Mouse (Mus musculus): Measurements from ENCODE around the gene Pelp1. TPM values are rescaled to one million over a fixed set of nuclear protein-coding genes. Genes with fewer than 3 reads are reported as not detected.
"Not testable (repeated sequence)": the region's sequence is repeated elsewhere in the genome, so short reads cannot be mapped to it uniquely, and the experiment has no call there.

The Pelp1 gene
- polyA plus RNA-seq, 2 experiments, result 34.8 to 37.1 TPM

DNA sequence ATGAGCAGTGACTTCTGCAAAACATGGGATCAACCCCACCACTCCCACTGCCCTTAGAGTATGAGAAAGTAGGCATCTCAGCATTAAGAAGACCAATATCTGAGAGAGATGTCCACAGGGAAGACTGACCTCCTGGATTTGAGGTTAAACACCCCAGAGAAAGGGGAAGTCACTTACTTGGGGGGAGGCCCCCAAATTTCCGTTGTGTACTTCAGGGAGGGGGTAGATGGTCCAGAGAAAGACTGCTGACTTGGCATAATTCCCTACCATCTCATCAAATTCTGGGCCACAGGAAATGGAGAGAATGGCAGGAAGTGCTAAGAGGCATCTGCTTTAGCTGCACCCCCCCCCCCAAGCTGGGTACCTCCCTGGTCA is 23.7 kb upstream of the Pelp1 start:
- peak overlapping the region; percentile 74 for H3K4me2 ChIP-seq (replicated peaks; ENCODE audit: low read depth, low read length, severe bottlenecking)
- no peak for ATAC-seq (ENCODE audit: low FRiP score, low read depth)
- 83% methylated on average over 1 of the region's 1 CpGs for WGBS
- no peak for TF ChIP-seq POLR2A (IDR thresholded peaks at IDR 0.05; ENCODE audit: borderline replicate concordance, extremely low read depth, insufficient read depth, insufficient read length)
- no peaks in the 10 kb centered on the region for H3K27me3 ChIP-seq (ENCODE audit: control insufficient read depth, insufficient read depth, low read length)
- no peak overlapping the region for H3K27ac ChIP-seq (replicated peaks; ENCODE audit: low read depth, low read length)
- peak overlapping the region; percentile 79 for H3K4me3 ChIP-seq (replicated peaks; ENCODE audit: low read length)
- H3K9me3 ChIP-seq (ENCODE audit: control insufficient read depth, low read length), result no peaks in the 10 kb centered on the region
- H3K9ac ChIP-seq (ENCODE audit: low read depth, low read length, severe bottlenecking), result no peak overlapping the region; the same call in 1 of the 2 replicates
- H3K4me1 ChIP-seq (ENCODE audit: control insufficient read depth, insufficient read depth, low read length), result peaks cover 17% of the 10 kb centered on the region
- H3K36me3 ChIP-seq (ENCODE audit: control insufficient read depth, insufficient read depth, low read length), result peaks cover 29% of the 10 kb centered on the region
- DNase-seq (ENCODE audit: low spot score), result no peak

DNA sequence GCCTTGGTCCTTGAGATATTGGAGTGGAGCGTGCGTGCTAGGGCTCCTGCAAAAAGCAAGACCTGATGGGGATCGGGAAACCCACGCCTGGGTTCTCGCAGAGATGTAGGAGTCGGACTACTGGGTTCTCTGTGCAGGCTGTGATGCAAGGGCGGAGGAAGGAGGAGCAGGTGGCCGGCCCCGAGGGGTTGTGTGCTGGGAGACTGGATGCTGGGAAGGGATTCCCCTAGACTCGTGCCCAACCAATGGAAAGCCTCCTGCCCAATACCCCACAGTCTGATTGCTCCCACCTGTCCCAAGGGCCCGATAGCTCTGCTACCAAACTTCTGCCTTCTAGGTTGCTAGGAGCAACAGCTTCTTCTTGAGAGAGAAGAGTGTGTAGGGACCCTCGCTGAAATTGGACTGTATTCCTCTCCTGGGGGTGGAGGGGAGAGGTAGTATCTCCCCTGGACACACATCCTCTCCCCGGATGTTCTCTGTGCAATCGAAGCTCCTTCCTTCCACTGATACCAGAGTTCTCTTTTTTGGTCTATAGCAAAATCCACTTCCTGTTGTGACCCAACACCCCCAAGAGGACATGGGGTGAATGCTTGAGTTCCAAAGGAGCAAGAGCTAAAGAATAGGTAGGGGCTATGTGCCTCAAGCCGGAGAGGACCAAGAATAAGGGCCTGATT is 23.2 kb upstream of the Pelp1 start:
- no peak for TF ChIP-seq POLR2A (IDR thresholded peaks at IDR 0.05; ENCODE audit: borderline replicate concordance, extremely low read depth, insufficient read depth, insufficient read length)
- 9% methylated on average over 15 of the region's 15 CpGs for WGBS
- peak; percentile 2; the same call in 1 of the 2 replicates for ATAC-seq (ENCODE audit: low FRiP score, low read depth)
- Histone ChIP-seq H3K4me3 (replicated peaks; ENCODE audit: low read length) (peak overlapping the region; percentile 79), H3K4me2 (replicated peaks; ENCODE audit: low read depth, low read length, severe bottlenecking) (peak overlapping the region; percentile 74), H3K9me3 (ENCODE audit: control insufficient read depth, low read length) (no peaks in the 10 kb centered on the region), H3K36me3 (ENCODE audit: control insufficient read depth, insufficient read depth, low read length) (peaks cover 24% of the 10 kb centered on the region), H3K9ac (ENCODE audit: low read depth, low read length, severe bottlenecking) (peak overlapping the region; percentile 87), H3K4me1 (ENCODE audit: control insufficient read depth, insufficient read depth, low read length) (peaks cover 17% of the 10 kb centered on the region), H3K27me3 (ENCODE audit: control insufficient read depth, insufficient read depth, low read length) (no peaks in the 10 kb centered on the region), H3K27ac (replicated peaks; ENCODE audit: low read depth, low read length) (peak overlapping the region; percentile 68)
- DNase-seq (ENCODE audit: low spot score), result peak; percentile 12

DNA sequence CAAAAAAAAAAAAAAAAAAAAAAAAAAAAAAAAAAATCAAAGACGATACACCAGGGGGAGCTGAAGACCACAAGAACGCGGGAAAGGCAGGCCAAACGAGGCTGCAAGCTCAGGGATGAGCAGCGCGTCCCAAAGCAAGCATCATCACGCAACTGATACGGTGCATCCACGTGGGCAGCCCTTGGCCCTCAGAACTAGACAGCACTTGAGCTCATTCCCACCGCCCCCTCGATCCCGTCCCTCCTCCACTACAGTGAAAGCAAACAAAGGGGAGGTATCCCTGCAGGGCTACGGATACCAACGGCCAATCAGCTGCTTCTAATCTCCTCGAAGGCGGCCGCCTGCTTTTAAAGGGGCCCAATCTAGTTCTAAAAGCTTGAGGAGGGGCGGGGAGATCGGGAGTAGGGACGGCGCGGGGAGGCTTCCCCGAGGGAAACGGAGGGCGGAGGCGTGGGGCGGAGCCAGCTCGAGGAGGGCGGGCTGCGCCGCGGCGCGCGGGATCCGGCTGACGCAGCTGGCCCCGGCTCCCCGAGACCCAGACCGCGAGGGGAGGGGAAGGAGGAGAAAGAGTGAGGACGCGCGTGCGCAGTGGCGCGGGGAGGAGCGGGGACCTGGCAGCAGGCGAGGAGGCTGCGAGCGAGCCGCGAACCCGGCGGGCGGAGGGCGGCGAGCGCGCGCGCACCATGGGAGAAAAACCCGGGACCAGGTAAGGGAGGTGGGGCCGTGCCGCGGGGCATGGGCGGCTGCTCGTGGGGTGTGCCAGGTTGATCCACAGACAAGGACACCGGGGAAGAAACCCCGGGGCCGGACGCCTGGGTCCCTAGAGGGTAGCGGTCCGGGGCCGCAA is 22.4 kb upstream of the Pelp1 start, which contains the start of gene Arrb2:
Arrb2 (plus strand) TSS at position 588 of the 847 bp plus-strand sequence.
- peak within 1 kb of the TSS; percentile 79 for H3K4me3 ChIP-seq (replicated peaks; ENCODE audit: low read length)
- H3K4me1 ChIP-seq (ENCODE audit: control insufficient read depth, insufficient read depth, low read length), result peaks cover 17% of the 10 kb centered on the region
- peak within 1 kb of the TSS; percentile 74 for H3K4me2 ChIP-seq (replicated peaks; ENCODE audit: low read depth, low read length, severe bottlenecking)
- ATAC-seq (ENCODE audit: low FRiP score, low read depth) (peak; percentile 96), DNase-seq (ENCODE audit: low spot score) (peak; percentile 97)
- peak within 1 kb of the TSS; percentile 87 for H3K9ac ChIP-seq (ENCODE audit: low read depth, low read length, severe bottlenecking)
- no peaks in the 10 kb centered on the region for H3K27me3 ChIP-seq (ENCODE audit: control insufficient read depth, insufficient read depth, low read length)
- H3K36me3 ChIP-seq (ENCODE audit: control insufficient read depth, insufficient read depth, low read length), result peaks cover 16% of the 10 kb centered on the region
- peak within 1 kb of the TSS; percentile 68 for H3K27ac ChIP-seq (replicated peaks; ENCODE audit: low read depth, low read length)
- under 1% methylated on average over 61 of the region's 75 CpGs for WGBS
- no peaks in the 10 kb centered on the region for H3K9me3 ChIP-seq (ENCODE audit: control insufficient read depth, low read length)
- TF ChIP-seq POLR2A (IDR thresholded peaks at IDR 0.05; ENCODE audit: borderline replicate concordance, extremely low read depth, insufficient read depth, insufficient read length), result peak; percentile 52; the same call in 1 of the 2 replicates

DNA sequence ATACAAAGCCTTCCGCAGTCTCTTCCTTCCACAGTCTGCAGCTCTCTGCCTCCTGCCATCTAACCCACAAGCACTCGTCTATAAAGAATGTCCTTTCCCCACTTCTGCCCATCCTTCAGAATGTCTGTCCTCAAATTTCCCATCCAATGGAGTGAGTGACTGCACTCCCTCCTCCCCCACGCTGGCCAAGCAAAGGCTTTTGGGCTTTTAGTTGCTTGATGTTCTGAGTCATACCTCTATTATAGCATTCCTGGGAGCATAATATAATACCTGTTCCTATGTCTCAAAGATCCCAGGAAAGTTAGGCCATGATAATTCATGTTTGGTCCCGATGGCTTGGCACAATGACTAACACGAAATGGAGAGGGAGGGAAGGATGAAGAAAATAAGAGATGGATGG is 21.7 kb upstream of the Pelp1 start:
- Histone ChIP-seq H3K9ac (ENCODE audit: low read depth, low read length, severe bottlenecking) (peak overlapping the region; percentile 3; the same call in 1 of the 2 replicates), H3K27ac (replicated peaks; ENCODE audit: low read depth, low read length) (no peak overlapping the region), H3K4me2 (replicated peaks; ENCODE audit: low read depth, low read length, severe bottlenecking) (peak overlapping the region; percentile 74), H3K4me1 (ENCODE audit: control insufficient read depth, insufficient read depth, low read length) (peaks cover 17% of the 10 kb centered on the region), H3K27me3 (ENCODE audit: control insufficient read depth, insufficient read depth, low read length) (no peaks in the 10 kb centered on the region), H3K9me3 (ENCODE audit: control insufficient read depth, low read length) (no peaks in the 10 kb centered on the region), H3K4me3 (replicated peaks; ENCODE audit: low read length) (peak overlapping the region; percentile 79), H3K36me3 (ENCODE audit: control insufficient read depth, insufficient read depth, low read length) (peaks cover 10% of the 10 kb centered on the region)
- TF ChIP-seq POLR2A (IDR thresholded peaks at IDR 0.05; ENCODE audit: borderline replicate concordance, extremely low read depth, insufficient read depth, insufficient read length), result no peak
- DNase-seq (ENCODE audit: low spot score), result no peak
- no peak for ATAC-seq (ENCODE audit: low FRiP score, low read depth)
- 29% methylated on average over 5 of the region's 5 CpGs for WGBS

DNA sequence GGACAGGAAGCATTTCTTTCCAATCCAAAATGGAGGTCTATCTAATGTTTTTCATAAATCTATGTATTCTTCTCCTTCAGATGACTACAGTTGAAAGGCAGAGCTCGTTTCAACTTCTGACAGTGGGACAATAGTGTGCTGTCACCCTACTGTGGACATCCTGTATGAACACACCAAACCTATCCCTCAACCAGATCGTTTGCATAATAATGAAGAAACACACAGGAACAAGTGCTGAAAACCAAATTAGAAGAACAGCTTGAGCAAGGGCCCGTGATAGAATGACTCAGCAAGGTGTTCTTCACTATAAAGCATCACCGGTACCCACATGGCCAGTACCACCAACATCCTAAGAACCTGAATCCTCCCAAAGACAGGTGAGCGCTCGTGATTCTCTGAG is 16.8 kb upstream of the Pelp1 start:
- H3K4me2 ChIP-seq (replicated peaks; ENCODE audit: low read depth, low read length, severe bottlenecking); H3K36me3 ChIP-seq (ENCODE audit: control insufficient read depth, insufficient read depth, low read length); H3K9me3 ChIP-seq (ENCODE audit: control insufficient read depth, low read length); H3K27me3 ChIP-seq (ENCODE audit: control insufficient read depth, insufficient read depth, low read length); DNase-seq (ENCODE audit: low spot score); ATAC-seq (ENCODE audit: low FRiP score, low read depth); H3K9ac ChIP-seq (ENCODE audit: low read depth, low read length, severe bottlenecking); H3K4me1 ChIP-seq (ENCODE audit: control insufficient read depth, insufficient read depth, low read length); H3K27ac ChIP-seq (replicated peaks; ENCODE audit: low read depth, low read length); H3K4me3 ChIP-seq (replicated peaks; ENCODE audit: low read length): not testable (repeated sequence)
- WGBS, result 78% methylated on average over 6 of the region's 6 CpGs
